Mouse (Mus musculus) limb, embryonic 13.5 days (tissue): ENCODE data around the gene Nhp2. TPM values are rescaled to one million over a fixed set of nuclear protein-coding genes. Genes with fewer than 3 reads are reported as not detected.

Experiments used
- ATAC-seq: fragments of 200-750 bp; cut with Nextera tagmentation; 2 replicates; pipeline ENCODE4 v1.8.0; 2017; ENCODE audit warnings: low read depth, moderate number of reproducible peaks, moderate TSS enrichment; ENCODE audit not compliant: low FRiP score
- H3K27ac ChIP-seq: fragments of 300-500 bp; sonication (generic); 2 replicates; pipeline ENCODE4 v1.5.1; 2015; ENCODE audit warnings: inconsistent platforms, mild to moderate bottlenecking, moderate library complexity
- H3K27me3 ChIP-seq: fragments of 300-500 bp; sonication (generic); 2 replicates; pipeline ENCODE4 v1.6.1; 2015; ENCODE audit warnings: mild to moderate bottlenecking, inconsistent platforms
- H3K36me3 ChIP-seq: fragments of 300-500 bp; sonication (generic); 2 replicates; pipeline ENCODE4 v1.6.1; 2015; ENCODE audit warnings: inconsistent platforms, mild to moderate bottlenecking, moderate library complexity
- H3K4me1 ChIP-seq: fragments of 300-500 bp; sonication (generic); 2 replicates; pipeline ENCODE4 v1.6.1; 2015; ENCODE audit warnings: inconsistent platforms
- H3K4me2 ChIP-seq: fragments of 300-500 bp; sonication (generic); replicated peaks from 2 replicates; pipeline ENCODE4 v1.6.1; 2015; ENCODE audit warnings: inconsistent platforms, mild to moderate bottlenecking, moderate library complexity
- H3K4me3 ChIP-seq: fragments of 300-500 bp; sonication (generic); 2 replicates; pipeline ENCODE4 v1.5.1; 2015; ENCODE audit warnings: moderate library complexity, mild to moderate bottlenecking, inconsistent platforms
- H3K9ac ChIP-seq: fragments of 300-500 bp; sonication (generic); 2 replicates; pipeline ENCODE4 v1.6.1; 2015; ENCODE audit warnings: mild to moderate bottlenecking, inconsistent platforms
- H3K9me3 ChIP-seq: fragments of 300-500 bp; sonication (generic); 2 replicates; pipeline ENCODE4 v1.6.1; 2016; ENCODE audit warnings: inconsistent platforms
- WGBS: fragments of 180-500 bp; shearing (Covaris S2); methylation state at CpG from one replicate; pipeline ENCODE4 v1.1.7; 2015; 5-methylcytosine and 5-hydroxymethylcytosine counted together
- polyA plus RNA-seq: library from polyadenylated mRNA; unstranded; fragments of >200 nt; fragmentation: Nextera tagmentation; extraction: Ambion mirVana; gene quantifications from 2 replicates; pipeline ENCODE4 v1.2.1, GENCODE M21; 2015

Nhp2 gene
- polyA plus RNA-seq, 1 experiment from 2014 or later, result 129 TPM

GRCm38 (mm10) chr11:51638497-51638896 is 19.0 kb downstream of the Nhp2 start:
- H3K4me1 ChIP-seq, result peaks cover 31% of the 10 kb centered on the region
- H3K4me2 ChIP-seq, result peak overlapping the region; percentile 60
- no peak for ATAC-seq
- no peaks in the 10 kb centered on the region for H3K27me3 ChIP-seq
- H3K9ac ChIP-seq, result 0 out of 2 replicates have a peak overlapping the region, but pooled peaks have one; percentile 35
- WGBS, result 59% methylated on average over 5 of the region's 5 CpGs
- H3K27ac ChIP-seq, result peak overlapping the region; percentile 73; the same call in 1 of the 2 replicates
- H3K4me3 ChIP-seq, result peak overlapping the region; percentile 27
- H3K9me3 ChIP-seq, result no peaks in the 10 kb centered on the region
- H3K36me3 ChIP-seq, result peaks cover 15% of the 10 kb centered on the region

DNA sequence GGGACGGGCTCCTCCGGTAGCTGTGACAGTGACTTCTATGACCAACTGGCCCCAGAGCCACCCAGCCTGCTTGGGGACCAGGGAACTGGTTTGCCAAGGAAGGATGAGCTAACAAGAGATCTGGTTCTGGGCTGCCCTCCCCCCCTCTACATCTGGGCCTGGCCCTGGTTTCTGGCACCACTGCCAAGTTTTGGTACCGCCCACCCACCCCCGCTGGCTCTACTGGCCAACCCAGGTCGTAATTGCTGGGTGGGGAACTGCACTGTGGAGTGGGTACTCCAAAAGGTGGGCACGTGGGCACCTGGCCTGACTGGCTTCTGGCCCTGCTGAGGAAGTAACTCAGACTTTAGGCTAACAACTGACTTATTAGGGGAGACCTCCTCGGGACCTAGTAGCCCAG is 21.2 kb downstream of the Nhp2 start:
- peaks cover 38% of the 10 kb centered on the region for H3K36me3 ChIP-seq
- H3K4me1 ChIP-seq, result peaks cover 23% of the 10 kb centered on the region
- H3K27ac ChIP-seq, result no peak overlapping the region

GRCm38 (mm10) chr11:51643202-51643601 is 23.7 kb downstream of the Nhp2 start:
- H3K27ac ChIP-seq, result peak overlapping the region; percentile 33; the same call in 1 of the 2 replicates
- H3K36me3 ChIP-seq, result peaks cover 40% of the 10 kb centered on the region
- no peak overlapping the region for H3K4me3 ChIP-seq
- WGBS, result 74% methylated on average over 9 of the region's 9 CpGs
- H3K4me2 ChIP-seq, result peak overlapping the region; percentile 23; the same call in 1 of the 2 replicates
- H3K9me3 ChIP-seq, result no peaks in the 10 kb centered on the region
- no peaks in the 10 kb centered on the region for H3K27me3 ChIP-seq
- H3K4me1 ChIP-seq, result peaks cover 21% of the 10 kb centered on the region
- no peak overlapping the region for H3K9ac ChIP-seq
- no peak for ATAC-seq

More for the DNA sequence above, 21.2 kb downstream of the Nhp2 start:
- H3K9me3 ChIP-seq, result no peaks in the 10 kb centered on the region
- H3K27me3 ChIP-seq, result no peaks in the 10 kb centered on the region
- no peak overlapping the region for H3K9ac ChIP-seq
- ATAC-seq, result no peak
- H3K4me2 ChIP-seq, result no peak overlapping the region
- WGBS, result 77% methylated on average over 7 of the region's 7 CpGs
- no peak overlapping the region for H3K4me3 ChIP-seq

DNA sequence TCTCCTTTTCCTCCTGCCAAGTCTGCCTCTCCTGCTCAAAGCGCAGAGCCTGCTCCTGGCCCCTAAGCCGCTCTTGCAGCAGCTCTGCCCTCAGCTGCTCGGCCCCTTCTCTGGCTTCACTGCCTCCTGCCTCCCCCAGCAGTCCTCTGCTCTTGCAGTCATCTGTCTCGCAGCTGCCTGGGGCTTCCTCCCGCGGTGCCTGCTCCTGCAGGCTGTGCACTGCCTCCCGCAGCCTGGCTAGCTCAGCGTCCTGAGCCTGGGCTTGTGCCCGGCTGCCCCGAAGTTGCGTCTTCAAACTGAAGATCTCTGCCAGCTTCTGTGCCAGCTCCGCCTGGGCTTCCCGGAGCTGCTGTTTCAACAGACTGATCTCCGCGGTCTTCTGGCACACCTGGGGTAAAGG is 24.2 kb downstream of the Nhp2 start:
- H3K9me3 ChIP-seq, result no peaks in the 10 kb centered on the region
- WGBS, result 49% methylated on average over 15 of the region's 15 CpGs
- H3K4me2 ChIP-seq, result peak overlapping the region; percentile 23
- no peak for ATAC-seq
- no peak overlapping the region for H3K4me3 ChIP-seq
- H3K36me3 ChIP-seq, result peaks cover 40% of the 10 kb centered on the region
- H3K27me3 ChIP-seq, result no peaks in the 10 kb centered on the region
- peak overlapping the region; percentile 43 for H3K9ac ChIP-seq
- peaks cover 26% of the 10 kb centered on the region for H3K4me1 ChIP-seq
- H3K27ac ChIP-seq, result 0 out of 2 replicates have a peak overlapping the region, but pooled peaks have one; percentile 3

DNA sequence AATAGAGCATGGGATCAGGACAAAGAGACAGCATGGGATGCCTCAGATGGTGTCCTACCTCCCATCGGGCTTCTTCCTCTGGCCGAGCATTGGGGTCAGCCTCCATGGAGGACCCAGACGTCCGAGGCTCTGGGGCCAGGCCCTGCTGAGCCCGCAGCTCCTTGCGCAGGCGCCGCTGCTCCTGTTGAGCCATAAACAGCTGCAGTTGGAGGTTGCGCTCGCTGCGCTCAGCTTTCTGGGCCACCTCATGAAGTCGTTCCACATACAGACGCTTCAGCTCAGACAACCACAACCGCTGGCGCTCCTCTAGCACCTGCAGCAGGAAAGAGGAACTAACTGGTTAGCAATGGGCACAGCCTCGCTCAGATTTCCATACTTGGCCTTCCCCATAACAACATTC is 24.7 kb downstream of the Nhp2 start:
- 0 out of 2 replicates have a peak overlapping the region, but pooled peaks have one; percentile 43 for H3K9ac ChIP-seq
- ATAC-seq, result no peak
- 69% methylated on average over 16 of the region's 16 CpGs for WGBS
- H3K4me1 ChIP-seq, result peaks cover 30% of the 10 kb centered on the region
- 0 out of 2 replicates have a peak overlapping the region, but pooled peaks have one; percentile 3 for H3K27ac ChIP-seq
- no peak overlapping the region for H3K4me3 ChIP-seq
- H3K36me3 ChIP-seq, result peaks cover 40% of the 10 kb centered on the region
- H3K4me2 ChIP-seq, result peak overlapping the region; percentile 23; the same call in 1 of the 2 replicates
- no peaks in the 10 kb centered on the region for H3K9me3 ChIP-seq
- no peaks in the 10 kb centered on the region for H3K27me3 ChIP-seq

GRCm38 (mm10) chr11:51645293-51645692 is 25.8 kb downstream of the Nhp2 start:
- Histone ChIP-seq H3K9ac (no peak overlapping the region; the same call in 1 of the 2 replicates), H3K27ac (no peak overlapping the region), H3K9me3 (no peaks in the 10 kb centered on the region), H3K4me3 (no peak overlapping the region), H3K36me3 (peaks cover 40% of the 10 kb centered on the region), H3K4me1 (peaks cover 41% of the 10 kb centered on the region), H3K4me2 (no peak overlapping the region), H3K27me3 (no peaks in the 10 kb centered on the region)
- ATAC-seq, result no peak
- 87% methylated on average over 13 of the region's 13 CpGs for WGBS

DNA sequence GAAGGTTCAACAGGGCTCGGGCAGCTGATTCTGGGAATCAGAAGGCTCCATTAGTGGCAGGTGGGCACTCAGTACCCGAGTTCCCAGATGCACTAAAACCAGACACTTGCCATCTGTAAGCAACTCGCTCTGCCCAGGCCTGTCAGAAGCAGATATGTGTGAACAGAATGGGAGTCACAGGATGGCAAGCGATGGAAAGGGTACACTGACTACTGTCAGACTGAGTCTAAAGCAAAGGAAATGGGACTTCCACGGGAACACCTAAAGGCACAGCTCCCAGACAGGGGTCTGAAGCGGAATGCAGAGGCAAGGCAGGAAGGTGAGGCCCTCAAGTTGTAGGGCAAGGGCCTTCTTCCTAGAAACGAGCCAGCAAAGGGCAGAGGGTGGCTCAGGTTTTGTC is 26.7 kb downstream of the Nhp2 start:
- H3K27me3 ChIP-seq, result no peaks in the 10 kb centered on the region
- ATAC-seq, result no peak
- H3K36me3 ChIP-seq, result peaks cover 40% of the 10 kb centered on the region
- 65% methylated on average over 7 of the region's 7 CpGs for WGBS
- no peaks in the 10 kb centered on the region for H3K9me3 ChIP-seq
- H3K4me3 ChIP-seq, result no peak overlapping the region
- no peak overlapping the region for H3K4me2 ChIP-seq
- H3K9ac ChIP-seq, result no peak overlapping the region; the same call in 1 of the 2 replicates
- peaks cover 41% of the 10 kb centered on the region for H3K4me1 ChIP-seq
- no peak overlapping the region; the same call in 1 of the 2 replicates for H3K27ac ChIP-seq

- Histone ChIP-seq H3K4me1 (peaks cover 41% of the 10 kb centered on the region), H3K4me3 (no peak overlapping the region), H3K9me3 (no peaks in the 10 kb centered on the region), H3K36me3 (peaks cover 37% of the 10 kb centered on the region), H3K9ac (peak overlapping the region; percentile 13; the same call in 1 of the 2 replicates), H3K27me3 (no peaks in the 10 kb centered on the region), H3K4me2 (peak overlapping the region; percentile 96), H3K27ac (peak overlapping the region; percentile 58; the same call in 1 of the 2 replicates)
- no peak for ATAC-seq
- WGBS, result 57% methylated on average over 15 of the region's 15 CpGs
Observed at GRCm38 (mm10) chr11:51646751-51647667, 27.5 kb downstream of the Nhp2 start.

GRCm38 (mm10) chr11:51648566-51648965 is 29.0 kb downstream of the Nhp2 start:
- peak overlapping the region; percentile 68 for H3K4me3 ChIP-seq
- WGBS, result 18% methylated on average over 3 of the region's 3 CpGs
- H3K36me3 ChIP-seq, result peaks cover 24% of the 10 kb centered on the region
- H3K27ac ChIP-seq, result peak overlapping the region; percentile 75
- no peaks in the 10 kb centered on the region for H3K27me3 ChIP-seq
- H3K4me1 ChIP-seq, result peaks cover 36% of the 10 kb centered on the region
- H3K9me3 ChIP-seq, result no peaks in the 10 kb centered on the region
- ATAC-seq, result peak; percentile 38
- H3K4me2 ChIP-seq, result peak overlapping the region; percentile 96
- H3K9ac ChIP-seq, result peak overlapping the region; percentile 82

GRCm38 (mm10) chr11:51649111-51649888 is 29.8 kb downstream of the Nhp2 start:
- H3K9ac ChIP-seq, result peak overlapping the region; percentile 82
- H3K36me3 ChIP-seq, result peaks cover 16% of the 10 kb centered on the region
- peak overlapping the region; percentile 96 for H3K4me2 ChIP-seq
- H3K27ac ChIP-seq, result peak overlapping the region; percentile 75
- ATAC-seq, result peak; percentile 60
- peaks cover 33% of the 10 kb centered on the region for H3K4me1 ChIP-seq
- 24% methylated on average over 11 of the region's 11 CpGs for WGBS
- H3K4me3 ChIP-seq, result peak overlapping the region; percentile 68
- H3K9me3 ChIP-seq, result no peaks in the 10 kb centered on the region
- H3K27me3 ChIP-seq, result no peaks in the 10 kb centered on the region

- ATAC-seq, result no peak
- Histone ChIP-seq H3K9me3 (no peaks in the 10 kb centered on the region), H3K27ac (peak overlapping the region; percentile 75), H3K4me2 (peak overlapping the region; percentile 96), H3K4me1 (peaks cover 33% of the 10 kb centered on the region), H3K27me3 (no peaks in the 10 kb centered on the region), H3K36me3 (peaks cover 11% of the 10 kb centered on the region), H3K4me3 (peak overlapping the region; percentile 68), H3K9ac (peak overlapping the region; percentile 82)
- 4% methylated on average over 7 of the region's 7 CpGs for WGBS
Observed at GRCm38 (mm10) chr11:51649889-51650199, 30.3 kb downstream of the Nhp2 start.

DNA sequence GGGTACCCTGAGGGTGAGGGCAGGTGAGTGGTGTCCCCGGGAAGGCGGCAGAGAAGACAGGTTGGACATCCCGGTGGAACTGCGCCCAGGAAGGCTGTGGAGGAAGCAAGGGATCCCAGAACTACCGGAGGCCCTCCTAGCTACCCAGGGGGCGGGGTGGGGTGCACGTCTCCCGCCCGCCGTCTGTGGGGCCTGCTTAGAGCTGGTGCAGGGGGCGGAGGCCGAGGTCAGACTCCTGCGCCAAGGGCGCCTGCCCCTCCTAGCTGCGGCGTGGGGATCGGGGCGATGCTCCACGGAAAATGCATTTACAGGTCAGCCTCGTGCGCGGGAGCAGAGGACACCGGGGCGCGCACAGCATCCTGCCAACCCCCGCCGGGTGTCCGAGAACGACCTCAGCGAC is 30.7 kb downstream of the Nhp2 start:
- ATAC-seq, result no peak
- H3K27ac ChIP-seq, result peak overlapping the region; percentile 75
- H3K4me2 ChIP-seq, result peak overlapping the region; percentile 96
- H3K4me1 ChIP-seq, result peaks cover 33% of the 10 kb centered on the region
- H3K36me3 ChIP-seq, result peaks cover 7% of the 10 kb centered on the region
- H3K9me3 ChIP-seq, result no peaks in the 10 kb centered on the region
- peak overlapping the region; percentile 82 for H3K9ac ChIP-seq
- H3K4me3 ChIP-seq, result peak overlapping the region; percentile 68
- 0% methylated on average over 29 of the region's 30 CpGs for WGBS
- no peaks in the 10 kb centered on the region for H3K27me3 ChIP-seq
